Mouse (Mus musculus) adrenal gland, postnatal 4 days (tissue): ENCODE data around the gene Ikzf1. TPM values are rescaled to one million over a fixed set of nuclear protein-coding genes. Genes with fewer than 3 reads are reported as not detected.

Source experiments
- DNase-seq, 2 experiments: peaks; one replicate each; pipeline ENCODE4 v3.0.0; 2021 to 2022; ENCODE audit warnings: low spot score in 2 of 2, mixed read lengths in 2 of 2
- total RNA-seq, 2 experiments: library from RNA; stranded (reverse); gene quantifications; 2 replicates each; pipeline ENCODE4 v1.2.3; 2021

The Ikzf1 gene
- total RNA-seq, 2 experiments from 2014 or later: 4.6 to 6.3 TPM

DNA sequence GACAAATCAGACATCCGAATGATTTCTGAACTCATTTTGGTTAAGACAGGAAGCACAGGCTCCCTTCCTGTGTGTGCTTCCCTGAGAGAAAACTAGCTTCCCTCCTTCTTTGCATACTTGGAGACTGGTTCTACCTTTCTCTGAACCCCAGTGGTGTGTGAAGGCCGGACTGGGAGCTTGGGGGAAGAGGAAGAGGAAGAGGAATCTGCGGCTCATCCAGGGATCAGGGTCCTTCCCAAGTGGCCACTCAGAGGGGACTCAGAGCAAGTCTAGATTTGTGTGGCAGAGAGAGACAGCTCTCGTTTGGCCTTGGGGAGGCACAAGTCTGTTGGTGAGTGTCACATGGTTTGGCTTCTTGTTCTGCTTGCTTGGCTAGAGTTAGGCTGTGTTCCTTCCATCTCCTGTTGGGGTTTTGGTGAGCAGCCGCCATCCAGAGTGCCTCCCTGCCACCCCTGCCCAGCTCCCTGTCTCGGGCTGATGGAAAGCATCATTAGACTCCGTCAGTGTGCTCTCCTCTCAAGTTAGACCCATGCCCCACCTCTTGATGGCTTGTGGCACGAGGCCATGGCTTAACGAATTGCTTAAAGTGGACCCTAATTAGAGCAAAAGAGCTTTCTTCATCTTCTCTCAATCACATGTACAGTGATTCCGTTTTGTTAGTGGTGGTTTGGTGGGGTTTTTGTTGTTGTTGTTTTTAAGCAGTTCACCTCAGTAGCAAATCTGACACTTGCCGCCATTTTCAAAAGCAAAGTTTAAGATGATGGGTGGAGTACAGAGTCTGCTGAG is 5.4 kb downstream of the Ikzf1 start:
- no peak for DNase-seq

- DNase-seq: no peak
Observed at GRCm38 (mm10) chr11:11690845-11691196, 6.0 kb downstream of the Ikzf1 start.

DNA sequence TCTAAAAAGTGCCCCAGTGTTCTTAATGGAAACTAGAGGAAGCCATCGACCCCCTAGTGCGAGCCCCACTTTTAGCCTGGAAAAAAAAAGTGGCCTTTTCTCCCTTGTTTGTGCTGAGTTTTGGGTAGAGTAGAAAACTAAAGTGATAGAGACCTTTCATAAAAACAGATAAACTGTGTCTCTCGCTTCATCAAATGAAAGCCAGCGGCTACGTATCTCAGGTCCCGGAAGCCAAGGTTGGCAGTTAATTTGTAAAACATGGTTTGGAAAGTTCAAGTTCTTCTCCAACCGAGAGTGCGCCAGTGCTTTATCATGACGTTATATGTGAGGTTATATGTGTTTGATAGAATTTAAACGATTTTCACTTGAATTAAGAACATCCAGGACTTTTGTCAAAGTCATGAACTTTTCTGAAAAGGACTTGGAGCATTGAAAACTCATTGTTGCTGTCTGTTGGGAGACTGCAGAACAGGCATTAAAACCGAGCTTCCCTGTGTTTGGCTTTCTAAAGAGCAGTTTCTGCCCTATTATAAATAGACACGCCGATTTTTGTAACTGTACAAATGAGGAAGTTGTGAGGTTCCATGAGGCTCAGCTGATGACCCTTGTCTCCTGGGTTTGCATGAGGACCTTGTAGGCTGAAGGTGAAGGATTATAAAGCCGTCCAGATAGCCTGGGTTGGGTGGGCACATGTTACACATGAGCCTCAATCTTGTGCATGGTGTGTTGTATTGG is 6.7 kb downstream of the Ikzf1 start:
- no peak for DNase-seq

GRCm38 (mm10) chr11:11692558-11693166 is 7.9 kb downstream of the Ikzf1 start:
- no peak for DNase-seq

- no peak for DNase-seq
Observed at GRCm38 (mm10) chr11:11693446-11693845, 8.6 kb downstream of the Ikzf1 start.

DNA sequence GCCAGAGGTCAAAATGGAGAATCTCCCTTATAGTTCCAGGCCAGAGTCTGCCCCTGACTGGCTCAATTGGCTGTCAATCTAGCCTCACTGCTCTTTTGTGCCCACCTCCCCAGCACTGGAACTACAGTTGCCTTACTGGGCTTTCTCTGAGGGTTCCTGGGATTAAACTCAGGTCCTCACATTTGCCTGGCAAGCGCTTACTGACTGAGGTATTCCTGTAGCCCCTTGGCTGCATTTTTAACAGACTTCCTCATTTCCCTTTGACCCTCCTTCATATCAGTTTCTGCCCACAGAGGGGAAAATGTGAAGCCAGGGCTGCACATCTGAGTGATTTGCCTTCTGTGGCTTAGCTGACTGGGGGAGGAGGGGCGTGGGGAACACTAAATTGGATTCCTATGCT is 9.3 kb downstream of the Ikzf1 start:
- DNase-seq: no peak

DNA sequence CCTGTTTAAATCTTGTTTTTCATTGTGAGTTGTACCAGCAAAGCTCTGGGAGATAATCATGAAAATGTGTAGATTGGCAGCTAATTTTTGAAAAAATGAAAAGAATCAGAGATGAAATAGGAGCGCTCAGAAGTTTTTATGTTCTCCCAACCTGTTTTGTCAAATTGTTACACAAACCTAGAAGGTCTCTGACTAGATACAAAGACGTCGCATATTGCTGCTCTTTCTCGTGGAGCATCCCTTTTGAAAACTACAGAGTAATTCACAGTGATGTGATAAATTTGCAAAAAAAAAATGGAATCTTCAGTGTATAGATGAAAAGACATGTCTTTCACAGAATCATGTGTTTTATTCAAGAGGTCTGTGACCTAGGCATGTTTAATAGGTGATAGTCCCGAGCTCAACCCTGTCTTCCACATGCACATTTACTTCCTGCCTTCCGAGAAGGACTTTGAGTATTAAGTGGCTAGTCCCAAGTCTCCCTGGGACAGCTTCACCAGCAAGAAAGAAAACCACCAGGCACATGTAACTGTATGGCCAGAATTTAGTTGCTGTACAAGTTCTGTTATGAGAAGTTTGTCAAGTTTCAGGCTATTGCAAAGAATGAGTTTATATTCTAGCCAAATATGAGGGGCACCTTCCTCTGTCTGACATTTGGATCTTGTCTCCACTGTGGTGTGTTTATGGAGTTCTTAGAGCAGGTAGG is 9.8 kb downstream of the Ikzf1 start:
- no peak for DNase-seq

DNA sequence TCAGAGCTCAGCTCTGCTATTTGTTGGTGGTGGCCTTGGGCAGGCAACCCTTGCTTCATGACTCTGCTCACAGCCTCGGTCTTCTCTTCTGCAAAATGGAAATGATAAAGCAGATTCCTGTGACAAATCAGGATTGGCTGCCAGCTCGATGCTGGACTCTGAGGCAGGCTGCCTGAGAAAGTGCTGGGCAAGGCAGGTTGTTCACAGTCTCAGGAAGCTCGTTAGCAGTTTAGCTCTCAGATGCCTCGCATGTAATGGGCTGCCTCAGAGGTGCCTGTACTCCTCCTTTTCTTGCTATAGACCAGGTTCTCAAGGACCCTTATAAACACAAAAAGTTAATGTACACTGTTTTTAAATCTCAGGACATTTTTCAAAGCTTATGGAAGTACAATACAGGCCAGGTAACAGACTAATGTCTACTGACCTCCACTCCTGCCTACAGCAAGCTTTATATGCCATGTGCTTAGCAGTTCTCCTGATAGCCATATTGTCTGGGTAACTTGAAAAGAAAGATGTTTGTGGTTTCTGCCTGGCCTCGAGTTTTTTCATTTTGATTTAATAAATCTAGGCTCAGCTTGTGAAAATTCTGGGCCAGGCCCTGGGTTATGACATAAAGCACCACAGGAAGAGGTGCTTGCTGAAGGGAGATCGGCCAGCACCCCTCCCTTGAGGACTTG is 10.5 kb downstream of the Ikzf1 start:
- DNase-seq: no peak

GRCm38 (mm10) chr11:11695907-11696306 is 11.1 kb downstream of the Ikzf1 start:
- DNase-seq: no peak

DNA sequence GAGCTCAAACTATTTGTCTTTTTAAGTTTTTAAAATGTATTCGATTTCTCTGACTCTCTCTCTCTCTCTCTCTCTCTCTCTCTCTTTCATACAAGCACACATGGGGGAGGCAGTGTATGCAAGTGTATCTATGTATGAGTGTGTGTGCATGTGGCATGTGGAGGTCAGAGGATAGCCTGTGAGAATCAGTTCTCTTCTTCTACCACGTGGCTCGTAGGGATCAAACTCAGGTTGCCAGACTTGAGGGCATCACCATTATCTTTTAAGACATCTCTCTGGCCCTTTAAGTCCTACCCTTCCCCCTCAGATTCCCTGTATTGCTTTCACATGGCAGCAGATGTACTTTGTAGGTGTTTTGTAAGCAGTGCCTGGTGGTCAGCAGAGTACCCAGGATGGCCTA is 12.0 kb downstream of the Ikzf1 start:
- no peak for DNase-seq

- no peak for DNase-seq
Observed at GRCm38 (mm10) chr11:11701378-11701777, 16.6 kb downstream of the Ikzf1 start.

DNA sequence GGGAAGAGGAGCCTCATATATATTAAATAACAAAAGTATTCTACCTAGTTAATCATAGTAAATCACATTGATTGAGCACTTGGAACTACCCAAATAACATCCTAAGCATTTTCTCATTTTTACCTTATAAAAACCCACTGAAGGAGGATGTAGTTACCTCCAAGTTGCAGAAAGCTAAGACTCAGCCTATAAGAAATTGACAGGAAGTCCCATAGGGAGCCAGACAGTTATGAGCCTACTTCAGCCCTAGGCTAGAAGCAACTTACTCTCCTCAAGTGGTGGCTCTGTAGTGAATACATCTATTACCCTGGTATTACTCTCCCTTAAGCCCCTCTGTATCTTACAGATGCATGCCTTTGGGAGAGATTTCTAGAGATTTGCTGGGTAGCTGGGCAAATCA is 19.0 kb downstream of the Ikzf1 start:
- no peak for DNase-seq

GRCm38 (mm10) chr11:11708154-11708719 is 23.4 kb downstream of the Ikzf1 start:
- no peak for DNase-seq

DNA sequence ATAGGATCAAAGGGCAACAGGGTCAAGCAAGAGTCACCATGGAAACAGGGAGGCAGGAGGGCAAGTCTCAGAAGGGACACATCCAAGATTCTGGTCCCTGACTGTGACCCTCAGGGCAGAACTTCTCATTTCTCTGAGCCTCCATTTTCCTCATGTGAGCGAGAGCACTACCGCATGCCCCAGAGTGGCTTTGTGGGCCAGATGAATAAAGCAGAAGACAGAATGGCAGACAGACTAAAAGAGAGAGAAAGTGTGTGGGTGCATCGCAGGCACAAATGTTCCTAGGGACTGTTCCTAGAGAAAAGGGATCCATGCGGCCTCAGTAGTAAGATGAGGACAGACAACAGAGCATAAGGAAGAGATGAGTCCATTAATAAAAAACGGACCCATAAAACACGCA is 24.5 kb downstream of the Ikzf1 start:
- no peak for DNase-seq

DNA sequence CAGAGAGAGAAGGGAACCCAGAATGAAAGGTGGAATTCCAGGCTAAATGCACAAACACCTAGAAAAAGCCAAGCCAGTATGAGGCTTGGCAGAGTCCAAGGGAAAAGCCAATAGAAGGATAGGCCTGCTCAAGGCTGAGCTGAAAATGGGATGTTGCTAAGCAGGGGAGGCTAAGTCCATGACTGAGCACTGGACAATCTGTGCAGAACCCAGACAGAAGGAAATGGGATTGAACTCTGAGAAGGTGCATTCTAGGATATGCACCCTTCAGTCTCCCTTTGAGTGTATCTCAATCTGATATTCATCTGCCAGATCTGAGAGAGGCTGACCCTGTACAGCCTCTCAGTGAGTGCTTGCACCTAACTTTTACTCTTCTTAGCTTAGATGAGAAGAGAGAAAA is 25.9 kb downstream of the Ikzf1 start:
- DNase-seq: no peak

GRCm38 (mm10) chr11:11711748-11712147 is 26.9 kb downstream of the Ikzf1 start:
- no peak for DNase-seq

- DNase-seq: no peak
Observed at GRCm38 (mm10) chr11:11714676-11715075, 29.9 kb downstream of the Ikzf1 start.

- DNase-seq: no peak
Observed at GRCm38 (mm10) chr11:11715963-11716691, 31.3 kb downstream of the Ikzf1 start.

DNA sequence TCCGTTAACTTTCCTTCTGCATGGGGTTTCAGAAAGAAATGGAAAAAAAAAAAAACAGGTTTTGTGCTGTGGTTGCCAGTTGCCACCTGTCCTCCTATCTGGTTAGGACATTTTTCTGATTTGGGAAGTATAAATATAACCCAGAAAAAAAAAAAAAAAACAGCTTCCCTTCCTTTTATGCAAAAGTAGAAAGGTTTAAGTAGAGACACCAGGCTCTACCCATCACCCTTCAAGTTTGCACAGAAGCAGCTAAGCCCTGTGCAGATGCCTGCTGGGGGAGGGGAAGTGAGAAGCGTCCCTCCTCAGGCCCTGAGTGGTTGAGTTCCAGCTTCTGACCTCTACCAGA is 31.9 kb downstream of the Ikzf1 start:
- no peak for DNase-seq

DNA sequence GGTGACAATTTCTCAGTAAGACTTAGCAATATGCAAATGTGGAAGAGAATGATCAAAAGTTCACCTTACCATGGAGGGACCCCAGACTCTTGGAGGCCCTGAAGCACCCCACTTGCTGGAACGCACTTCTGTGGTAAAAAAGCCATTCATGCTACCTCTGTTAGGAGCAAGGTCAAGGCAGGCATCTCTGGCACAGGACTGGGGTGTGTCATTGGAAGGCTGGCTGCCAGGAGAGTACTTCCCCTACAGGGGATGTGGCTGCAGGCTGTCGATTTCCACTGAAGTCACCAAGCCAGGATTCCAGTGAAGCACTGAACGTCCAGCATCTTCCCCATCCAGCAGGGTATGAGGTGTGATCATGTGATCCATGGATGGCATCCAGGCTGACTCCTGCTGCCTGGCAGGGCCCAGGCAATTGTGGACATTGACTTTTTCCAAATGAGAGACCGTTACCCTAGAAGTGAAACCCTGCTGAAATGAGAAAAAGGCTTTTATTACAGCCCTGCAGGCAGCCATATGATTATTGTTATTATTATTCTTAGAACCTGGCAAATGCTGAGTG is 32.9 kb downstream of the Ikzf1 start:
- no peak for DNase-seq
